9 mouse cellular contexts compared by ENCODE assay signal in genomic region chr5:77267441-77267840, GRCm38 (mm10). TPM values are rescaled to one million over a fixed set of nuclear protein-coding genes. Genes with fewer than 3 reads are reported as not detected.
DNase-seq lines count a peak whose midpoint lies in the region; ATAC-seq and TF ChIP-seq lines count a peak whose summit lies in the region.
"Had no signal": no experiment of that assay in that cellular context is flagged by ENCODE, and none has a peak within 500 bp of the region (broad histone marks: within the 10 kb centered on the region; RNA-seq: fewer than 3 reads in every experiment).

No protein-coding gene starts in this region.

- H3K36me3 ChIP-seq in megakaryocyte, embryonic 14.5 days (replicated peaks; ENCODE audit: low read length), result peaks cover 43% of the 10 kb centered on the region
- H3K36me3 ChIP-seq in forebrain, embryonic 15.5 days, result peaks cover 6% of the 10 kb centered on the region; the same call in 1 of the 2 replicates
- H3K36me3 ChIP-seq in liver, embryonic 12.5 days, result peaks cover 45% of the 10 kb centered on the region
- peaks cover 3% of the 10 kb centered on the region; the same call in 1 of the 2 replicates for H3K36me3 ChIP-seq in stomach, postnatal 0 days (ENCODE audit: control insufficient read depth, insufficient read depth, low read length)

- DNase-seq in stomach, postnatal 0 days (ENCODE audit: low spot score), result no peak
- no peak for DNase-seq in MN1 (ENCODE audit: low spot score)
- DNase-seq in left cerebral cortex, adult 11 months (ENCODE audit: low spot score), result no peak
- DNase-seq: cerebellum, adult 9-11 months had no signal

- no peak overlapping the region for H3K9ac ChIP-seq in forebrain, embryonic 15.5 days (replicated peaks)
- no peak overlapping the region; the same call in 1 of the 2 replicates for H3K9ac ChIP-seq in liver, embryonic 12.5 days
- H3K9ac ChIP-seq in stomach, postnatal 0 days (ENCODE audit: low read length), result no peak overlapping the region

- H3K4me3 ChIP-seq in megakaryocyte, embryonic 14.5 days (replicated peaks), result peak overlapping the region; percentile 96
- H3K4me3 ChIP-seq in forebrain, embryonic 15.5 days, result peak overlapping the region; percentile 96
- peak overlapping the region; percentile 97 for H3K4me3 ChIP-seq in liver, embryonic 12.5 days
- H3K4me3 ChIP-seq in stomach, postnatal 0 days (ENCODE audit: low read depth, low read length), result peak overlapping the region; percentile 95

- no peaks in the 10 kb centered on the region for H3K9me3 ChIP-seq in megakaryocyte, embryonic 14.5 days
- no peaks in the 10 kb centered on the region for H3K9me3 ChIP-seq in forebrain, embryonic 15.5 days
- no peaks in the 10 kb centered on the region for H3K9me3 ChIP-seq in liver, embryonic 12.5 days (replicated peaks)
- H3K9me3 ChIP-seq in stomach, postnatal 0 days (ENCODE audit: control insufficient read depth, low read length), result no peaks in the 10 kb centered on the region

- peaks cover 41% of the 10 kb centered on the region for H3K4me1 ChIP-seq in megakaryocyte, embryonic 14.5 days
- H3K4me1 ChIP-seq in forebrain, embryonic 15.5 days, result peaks cover 16% of the 10 kb centered on the region
- H3K4me1 ChIP-seq in liver, embryonic 12.5 days, result peaks cover 31% of the 10 kb centered on the region
- H3K4me1 ChIP-seq in stomach, postnatal 0 days (replicated peaks; ENCODE audit: control insufficient read depth, insufficient read depth), result no peaks in the 10 kb centered on the region

- H3K27ac ChIP-seq in forebrain, embryonic 15.5 days (replicated peaks), result no peak overlapping the region
- no peak overlapping the region for H3K27ac ChIP-seq in liver, embryonic 12.5 days
- H3K27ac ChIP-seq in stomach, postnatal 0 days (replicated peaks), result no peak overlapping the region

- ATAC-seq in megakaryocyte, adult 5-6 weeks (ENCODE audit: poor library complexity, severe bottlenecking), result no peak
- no peak for ATAC-seq in forebrain, embryonic 15.5 days (replicated peaks)
- no peak for ATAC-seq in liver, embryonic 12.5 days
- no peak for ATAC-seq in stomach, postnatal 0 days (ENCODE audit: low FRiP score, low TSS enrichment)

- 56% methylated on average over 4 of the region's 4 CpGs for WGBS in forebrain, embryonic 15.5 days
- WGBS in liver, embryonic 12.5 days (ENCODE audit: insufficient replicate concordance), result 68% methylated on average over 4 of the region's 4 CpGs
- WGBS in stomach, postnatal 0 days, result 67% methylated on average over 4 of the region's 4 CpGs

- no peak for TF ChIP-seq EP300 in stomach, postnatal 0 days (optimal IDR thresholded peaks at IDR 0.05)

- peak overlapping the region; percentile 75 for H3K4me2 ChIP-seq in forebrain, embryonic 15.5 days (replicated peaks)
- peak overlapping the region; percentile 98 for H3K4me2 ChIP-seq in liver, embryonic 12.5 days
- peak overlapping the region; percentile 75 for H3K4me2 ChIP-seq in stomach, postnatal 0 days (replicated peaks; ENCODE audit: low read depth)

- no peak for TF ChIP-seq CTCF in stomach, postnatal 0 days (IDR thresholded peaks at IDR 0.05; ENCODE audit: low read depth)

- H3K27me3 ChIP-seq in megakaryocyte, embryonic 14.5 days (replicated peaks), result no peaks in the 10 kb centered on the region
- peaks cover 2% of the 10 kb centered on the region; the same call in 1 of the 2 replicates for H3K27me3 ChIP-seq in forebrain, embryonic 15.5 days
- no peaks in the 10 kb centered on the region for H3K27me3 ChIP-seq in liver, embryonic 12.5 days (replicated peaks)
- no peaks in the 10 kb centered on the region for H3K27me3 ChIP-seq in stomach, postnatal 0 days (ENCODE audit: control insufficient read depth, insufficient read depth, low read length)

RNA-seq across cellular contexts. Expression of gene Rest, which starts 2.1 kb away (rescaled TPM):
- 3.7 and 6.7 TPM in 2 replicates for polyA plus RNA-seq in megakaryocyte, embryonic 14.5 days (2012; ENCODE audit: insufficient read depth, low replicate concordance)
- total RNA-seq in megakaryocyte, adult 5-6 weeks (2015), result 19.9 and 21.1 TPM in 2 replicates
- total RNA-seq in megakaryocyte, adult 5-6 weeks (2017), result 31.5 and 37.9 TPM in 2 replicates
- polyA plus RNA-seq in forebrain, embryonic 15.5 days (2015; fragmentation: Nextera tagmentation; extraction: Ambion mirVana), result 8.4 and 8.5 TPM in 2 replicates
- polyA plus RNA-seq in liver, embryonic 12.5 days (2016; fragmentation: Nextera tagmentation; extraction: Ambion mirVana), result 12.3 and 12.9 TPM in 2 replicates
- polyA plus RNA-seq in stomach, postnatal 0 days (2015; fragmentation: Nextera tagmentation; extraction: Ambion mirVana), result 12.1 and 12.5 TPM in 2 replicates

RNA-seq across cellular contexts. Expression of gene Noa1, which starts 42.4 kb away (rescaled TPM):
- 14.4 and 14.9 TPM in 2 replicates for polyA plus RNA-seq in megakaryocyte, embryonic 14.5 days (2012; ENCODE audit: insufficient read depth, low replicate concordance)
- total RNA-seq in megakaryocyte, adult 5-6 weeks (2015), result 18.0 and 24.7 TPM in 2 replicates
- total RNA-seq in megakaryocyte, adult 5-6 weeks (2017), result 10.2 and 15.8 TPM in 2 replicates
- 42.6 and 42.7 TPM in 2 replicates for polyA plus RNA-seq in forebrain, embryonic 15.5 days (2015; fragmentation: Nextera tagmentation; extraction: Ambion mirVana)
- polyA plus RNA-seq in liver, embryonic 12.5 days (2016; fragmentation: Nextera tagmentation; extraction: Ambion mirVana), result 40.7 and 44.9 TPM in 2 replicates
- 15.1 and 16.3 TPM in 2 replicates for polyA plus RNA-seq in stomach, postnatal 0 days (2015; fragmentation: Nextera tagmentation; extraction: Ambion mirVana)

RNA-seq across cellular contexts. Expression of gene Polr2b, which starts 42.5 kb away (rescaled TPM):
- 0.39 and 1.0 TPM in 2 replicates for polyA plus RNA-seq in megakaryocyte, embryonic 14.5 days (2012; ENCODE audit: insufficient read depth, low replicate concordance)
- 60.9 and 79.2 TPM in 2 replicates for total RNA-seq in megakaryocyte, adult 5-6 weeks (2015)
- 100 and 101 TPM in 2 replicates for total RNA-seq in megakaryocyte, adult 5-6 weeks (2017)
- 74.3 and 78.5 TPM in 2 replicates for polyA plus RNA-seq in forebrain, embryonic 15.5 days (2015; fragmentation: Nextera tagmentation; extraction: Ambion mirVana)
- polyA plus RNA-seq in liver, embryonic 12.5 days (2016; fragmentation: Nextera tagmentation; extraction: Ambion mirVana), result 46.0 and 49.1 TPM in 2 replicates
- 21.7 and 23.5 TPM in 2 replicates for polyA plus RNA-seq in stomach, postnatal 0 days (2015; fragmentation: Nextera tagmentation; extraction: Ambion mirVana)

RNA-seq across cellular contexts. Expression of gene Spink2, which starts 56.2 kb away (rescaled TPM):
- not detected in 2 replicates for polyA plus RNA-seq in megakaryocyte, embryonic 14.5 days (2012; ENCODE audit: insufficient read depth, low replicate concordance)
- total RNA-seq in megakaryocyte, adult 5-6 weeks (2015), result 2.2 and 4.9 TPM in 2 replicates
- 3.3 and 5.4 TPM in 2 replicates for total RNA-seq in megakaryocyte, adult 5-6 weeks (2017)
- 0.48 and 0.64 TPM in 2 replicates for polyA plus RNA-seq in forebrain, embryonic 15.5 days (2015; fragmentation: Nextera tagmentation; extraction: Ambion mirVana)
- polyA plus RNA-seq in liver, embryonic 12.5 days (2016; fragmentation: Nextera tagmentation; extraction: Ambion mirVana), result 0.23 TPM in 1 of 2 replicates, not detected in the other
- polyA plus RNA-seq in stomach, postnatal 0 days (2015; fragmentation: Nextera tagmentation; extraction: Ambion mirVana), result 1.8 and 2.3 TPM in 2 replicates
- total RNA-seq: left cerebral cortex, postnatal 25 days had no signal

Comparison
In these comparisons a context has a peak if more than half of its experiments do, and no peak if none do; other contexts are left out.
1. RNA of gene Polr2b, which starts 42.5 kb away (polyA plus RNA-seq): 74.3 to 78.5 TPM in forebrain, embryonic 15.5 days, 46.0 to 49.1 TPM in liver, embryonic 12.5 days and 21.7 to 23.5 TPM in stomach, postnatal 0 days; 0.39 to 1.0 TPM in megakaryocyte, embryonic 14.5 days; every median in the first group is over 10 times any median in the second.
2. Peak in every context shown above with its lines, with median percentiles within 50 percentile points of each other: H3K4me3 ChIP-seq and H3K4me2 ChIP-seq.